ENCODE assay signal across 9 mouse cellular contexts in the genomic region with DNA sequence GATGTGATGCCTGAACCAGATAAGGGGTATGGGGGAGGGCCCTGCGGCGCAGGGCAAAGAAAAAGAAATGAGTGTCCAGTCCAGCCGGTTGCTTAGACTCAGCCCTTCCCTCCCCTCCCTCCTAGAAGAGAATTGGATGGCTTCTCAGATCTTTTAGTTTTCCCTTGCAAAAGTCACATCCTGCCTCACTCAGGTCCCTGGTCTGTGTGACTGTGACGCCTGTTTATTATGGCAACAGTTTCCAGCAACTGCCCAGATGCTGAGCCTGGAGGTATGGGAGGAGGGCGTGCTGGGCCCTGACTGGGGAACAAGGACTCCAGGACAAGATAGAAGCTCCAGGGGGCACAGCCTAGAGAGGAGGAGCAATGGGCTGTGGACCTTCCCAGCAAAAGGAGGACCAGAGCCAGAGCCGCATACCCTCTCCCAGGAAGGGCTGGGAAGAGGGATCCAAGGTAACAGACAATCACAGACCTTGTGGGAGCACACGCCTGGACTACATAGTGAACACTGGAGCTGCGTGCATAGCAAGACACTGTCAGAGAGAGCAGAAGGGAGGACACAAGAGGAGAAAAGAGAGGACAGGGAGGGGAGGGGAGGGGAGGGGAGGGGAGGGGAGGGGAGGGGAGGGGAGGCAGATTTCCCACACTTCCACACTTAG. TPM values are rescaled to one million over a fixed set of nuclear protein-coding genes. Genes with fewer than 3 reads are reported as not detected.
DNase-seq lines count a peak whose midpoint lies in the region; ATAC-seq lines count a peak whose summit lies in the region.
"Had no signal": no experiment of that assay in that cellular context is flagged by ENCODE, and none has a peak within 500 bp of the region (broad histone marks: within the 10 kb centered on the region; RNA-seq: fewer than 3 reads in every experiment).

A gene (plus strand): TSS at position 269 of the 658 bp plus-strand sequence.

- peak within 1 kb of the TSS; percentile 28 for H3K4me3 ChIP-seq in kidney, embryonic 16.5 days (ENCODE audit: low read length)
- H3K4me3 ChIP-seq in hindbrain, embryonic 16.5 days (ENCODE audit: low read length), result no peak within 1 kb of the TSS
- peak within 1 kb of the TSS; percentile 21; the same call in 1 of the 2 replicates for H3K4me3 ChIP-seq in midbrain, embryonic 12.5 days

- H3K27me3 ChIP-seq in kidney, embryonic 16.5 days (ENCODE audit: insufficient read depth, low read length), result no peaks in the 10 kb centered on the region
- H3K27me3 ChIP-seq in hindbrain, embryonic 16.5 days (replicated peaks; ENCODE audit: control insufficient read depth, insufficient read depth, low read length), result no peaks in the 10 kb centered on the region
- no peaks in the 10 kb centered on the region; the same call in 1 of the 2 replicates for H3K27me3 ChIP-seq in midbrain, embryonic 12.5 days

- H3K9ac ChIP-seq in kidney, embryonic 16.5 days (replicated peaks; ENCODE audit: low read length), result peak within 1 kb of the TSS; percentile 31; the same call in 1 of the 2 replicates
- H3K9ac ChIP-seq in hindbrain, embryonic 16.5 days (ENCODE audit: low read depth, low read length), result 0 out of 2 replicates have a peak within 1 kb of the TSS, but pooled peaks have one; percentile 10
- H3K9ac ChIP-seq in midbrain, embryonic 12.5 days (replicated peaks), result no peak within 1 kb of the TSS

- ATAC-seq in kidney, embryonic 16.5 days (ENCODE audit: low FRiP score, low TSS enrichment), result peak; percentile 72
- peak; percentile 52; the same call in 1 of the 2 replicates for ATAC-seq in hindbrain, embryonic 16.5 days
- ATAC-seq in midbrain, embryonic 12.5 days (ENCODE audit: low FRiP score, low read depth), result 0 out of 2 replicates have a peak, but pooled peaks have one; percentile 12
- ATAC-seq in inflammation-experienced regulatory T-cells, adult 6 months, result no peak

- H3K36me3 ChIP-seq in kidney, embryonic 16.5 days (ENCODE audit: insufficient read depth, low read length), result no peaks in the 10 kb centered on the region
- no peaks in the 10 kb centered on the region for H3K36me3 ChIP-seq in hindbrain, embryonic 16.5 days (ENCODE audit: control insufficient read depth, insufficient read depth, low read length)
- no peaks in the 10 kb centered on the region for H3K36me3 ChIP-seq in midbrain, embryonic 12.5 days

- H3K4me2 ChIP-seq in kidney, embryonic 16.5 days (replicated peaks; ENCODE audit: low read depth, low read length), result peak within 1 kb of the TSS; percentile 49
- H3K4me2 ChIP-seq in hindbrain, embryonic 16.5 days (ENCODE audit: low read length), result peak within 1 kb of the TSS; percentile 36
- H3K4me2 ChIP-seq in midbrain, embryonic 12.5 days (replicated peaks), result peak within 1 kb of the TSS; percentile 52

- H3K9me3 ChIP-seq in kidney, embryonic 16.5 days (ENCODE audit: low read length), result no peaks in the 10 kb centered on the region
- H3K9me3 ChIP-seq in hindbrain, embryonic 16.5 days (ENCODE audit: control insufficient read depth, low read length), result no peaks in the 10 kb centered on the region
- H3K9me3 ChIP-seq in midbrain, embryonic 12.5 days, result no peaks in the 10 kb centered on the region

- DNase-seq in kidney, adult 11 months, result no peak
- DNase-seq in gastrocnemius, postnatal 10 days, result peak; percentile 10
- DNase-seq in cerebellum, adult 9-11 months, result no peak
- DNase-seq in thymus, adult 18-20 months, result no peak

- WGBS in kidney, embryonic 16.5 days, result 16% methylated on average over 8 of the region's 8 CpGs
- WGBS in hindbrain, embryonic 16.5 days, result 24% methylated on average over 8 of the region's 8 CpGs
- whole genome bisulfite sequencing in midbrain, embryonic 12.5 days, result 17% methylated on average over 7 of the region's 8 CpGs

- peaks cover 25% of the 10 kb centered on the region for H3K4me1 ChIP-seq in kidney, embryonic 16.5 days (ENCODE audit: insufficient read depth, low read length)
- peaks cover 7% of the 10 kb centered on the region; the same call in 1 of the 2 replicates for H3K4me1 ChIP-seq in hindbrain, embryonic 16.5 days (ENCODE audit: control insufficient read depth, insufficient read depth, low read depth, low read length)
- H3K4me1 ChIP-seq in midbrain, embryonic 12.5 days, result peaks cover 29% of the 10 kb centered on the region

- peak within 1 kb of the TSS; percentile 35; the same call in 1 of the 2 replicates for H3K27ac ChIP-seq in kidney, embryonic 16.5 days (ENCODE audit: low read length)
- no peak within 1 kb of the TSS for H3K27ac ChIP-seq in hindbrain, embryonic 16.5 days (ENCODE audit: low read depth, low read length)
- H3K27ac ChIP-seq in midbrain, embryonic 12.5 days (replicated peaks), result no peak within 1 kb of the TSS; the same call in 1 of the 2 replicates

RNA-seq across cellular contexts. Expression of the gene that starts here (rescaled TPM):
- polyA plus RNA-seq in kidney, embryonic 16.5 days (2015; fragmentation: Nextera tagmentation; extraction: Ambion mirVana), result 0.19 and 0.30 TPM in 2 replicates
- total RNA-seq in gastrocnemius, postnatal 10 days (2021), result under 1 TPM; 0.56 TPM
- 0.11 and 0.23 TPM in 2 replicates for polyA plus RNA-seq in hindbrain, embryonic 16.5 days (2015; fragmentation: Nextera tagmentation; extraction: Ambion mirVana)
- not detected in 2 replicates for polyA plus RNA-seq in midbrain, embryonic 12.5 days (2016; fragmentation: Nextera tagmentation; extraction: Ambion mirVana)
- polyA plus RNA-seq in inflammation-experienced regulatory T-cells, adult 6 months (2017; shearing (Covaris generic)), result not detected
- polyA plus RNA-seq: small intestine, adult 2 months had no signal

Comparison
In these comparisons a context has a peak if more than half of its experiments do, and no peak if none do; other contexts are left out.
1. Peak in ATAC-seq, H3K4me3 ChIP-seq, H3K27ac ChIP-seq, H3K9ac ChIP-seq and H3K4me2 ChIP-seq in kidney, embryonic 16.5 days; RNA of the gene not detected or under 1 TPM.
2. Peak in DNase-seq in gastrocnemius, postnatal 10 days; RNA of the gene not detected or under 1 TPM.
3. Peak in ATAC-seq, H3K9ac ChIP-seq and H3K4me2 ChIP-seq in hindbrain, embryonic 16.5 days; RNA of the gene not detected or under 1 TPM.
4. Peak in ATAC-seq, H3K4me3 ChIP-seq and H3K4me2 ChIP-seq in midbrain, embryonic 12.5 days; RNA of the gene not detected or under 1 TPM.